Mouse (Mus musculus) liver, embryonic 14.5 days (tissue): ENCODE measurements around the gene Chn2. TPM values are rescaled to one million over a fixed set of nuclear protein-coding genes. Genes with fewer than 3 reads are reported as not detected.

Source experiments
- ATAC-seq: fragments of 200-750 bp; cut with Nextera tagmentation; 2 replicates; pipeline ENCODE4 v1.8.0; 2017; ENCODE audit warnings: moderate number of reproducible peaks, mild to moderate bottlenecking, moderate library complexity; ENCODE audit not compliant: insufficient read depth
- DNase-seq, 3 experiments: peaks; one replicate each; pipeline ENCODE4 v3.0.0-alpha.2; 2012 to 2013; ENCODE audit warnings: low read depth in 3 of 3, low spot score in 3 of 3
- H3K27ac ChIP-seq: fragments of 300-500 bp; sonication (generic); 2 replicates; pipeline ENCODE4 v1.5.1; 2014; ENCODE audit warnings: moderate library complexity, mild to moderate bottlenecking, control low read depth, inconsistent platforms
- H3K27me3 ChIP-seq: fragments of 300-500 bp; sonication (generic); 2 replicates; pipeline ENCODE4 v1.6.1; 2014; ENCODE audit warnings: mild to moderate bottlenecking, low read length, moderate library complexity; ENCODE audit not compliant: control insufficient read depth, insufficient read depth
- H3K36me3 ChIP-seq: fragments of 300-500 bp; sonication (generic); replicated peaks from 2 replicates; pipeline ENCODE4 v1.6.1; 2014; ENCODE audit warnings: low read depth; ENCODE audit not compliant: control insufficient read depth, insufficient read depth
- H3K4me1 ChIP-seq, 2 experiments: fragments of 200-500 bp in 1 of 2; fragments of 300-500 bp in 1 of 2; sonication (generic) in 1 of 2; replicated peaks; 2 replicates each; pipeline ENCODE4 v1.6.1; 2012 to 2014; ENCODE audit warnings: antibody characterized with exemption in 1 of 2, inconsistent platforms in 1 of 2, low read length in 1 of 2; ENCODE audit not compliant: control insufficient read depth in 2 of 2, insufficient read depth in 2 of 2
- H3K4me2 ChIP-seq: fragments of 300-500 bp; sonication (generic); 2 replicates; pipeline ENCODE4 v1.6.1; 2014; ENCODE audit warnings: low read depth, mild to moderate bottlenecking, control low read depth, moderate library complexity
- H3K4me3 ChIP-seq, 2 experiments: fragments of 200-500 bp in 1 of 2; fragments of 300-500 bp in 1 of 2; sonication (generic) in 1 of 2; 2 replicates each; pipeline ENCODE4 v1.5.1; 2012 to 2014; ENCODE audit warnings: low read depth in 2 of 2, low read length in 2 of 2, mild to moderate bottlenecking in 2 of 2, control low read depth in 1 of 2, inconsistent platforms in 1 of 2, moderate library complexity in 1 of 2; ENCODE audit not compliant: insufficient read depth in 1 of 2
- H3K9ac ChIP-seq: fragments of 300-500 bp; sonication (generic); replicated peaks from 2 replicates; pipeline ENCODE4 v1.6.1; 2014; ENCODE audit warnings: mild to moderate bottlenecking, control low read depth, moderate library complexity
- H3K9me3 ChIP-seq: fragments of 300-500 bp; sonication (generic); 2 replicates; pipeline ENCODE4 v1.6.1; 2016; ENCODE audit warnings: low read length, mixed read lengths; ENCODE audit not compliant: control insufficient read depth
- CTCF ChIP-seq: IDR thresholded peaks from 2 replicates; pipeline ENCODE4 v1.5.1; 2016; ENCODE audit warnings: antibody characterized with exemption, low read depth, control low read depth
- EP300 ChIP-seq: IDR thresholded peaks from 2 replicates; pipeline ENCODE4 v1.6.1; 2016; ENCODE audit warnings: antibody characterized with exemption, low read depth
- WGBS: fragments of 180-500 bp; shearing (Covaris S2); extraction: QIAGEN DNeasy Blood & Tissue Kit; methylation state at CpG from one replicate; pipeline ENCODE4 v1.1.7; 2014; ENCODE audit not compliant: insufficient replicate concordance; 5-methylcytosine and 5-hydroxymethylcytosine counted together
- polyA plus RNA-seq, 2 experiments: library from polyadenylated mRNA; depleted of rRNA in 1 of 2; stranded (reverse) in 1 of 2; unstranded in 1 of 2; fragments of >200 nt; fragmentation: Nextera tagmentation in 1 of 2; extraction: Ambion mirVana in 1 of 2; gene quantifications; 2 replicates each; pipeline versions ENCODE4 v1.2.1 to v1.2.3; 2012 to 2014

Gene Chn2
- polyA plus RNA-seq, 2 experiments = 1.7 to 4.3 TPM

DNA sequence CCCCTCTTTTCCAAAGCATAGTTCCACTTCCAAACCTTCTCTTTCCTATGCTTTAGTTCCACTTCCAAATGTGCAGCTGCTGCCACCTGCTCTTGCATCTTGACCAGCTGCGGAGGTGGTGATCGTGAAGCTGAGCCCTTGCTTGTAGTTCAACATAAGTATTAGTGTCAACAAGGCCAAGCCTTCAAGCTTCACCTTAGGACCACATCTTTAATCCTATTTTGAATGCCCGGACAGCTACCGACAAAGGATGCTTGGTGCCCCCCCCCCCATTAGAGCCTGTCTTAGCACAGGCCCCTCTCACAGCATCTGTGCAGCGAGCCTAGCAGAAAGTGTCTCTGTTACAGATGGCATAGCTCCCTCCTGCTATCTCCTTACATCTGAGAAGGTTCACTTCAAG, 238.5 kb downstream of the Chn2 start:
- H3K9me3 ChIP-seq = no peaks in the 10 kb centered on the region
- no peak overlapping the region for H3K4me3 ChIP-seq
- DNase-seq = no peak
- H3K9ac ChIP-seq = no peak overlapping the region
- H3K4me2 ChIP-seq = no peak overlapping the region
- no peaks in the 10 kb centered on the region for H3K27me3 ChIP-seq
- no peak overlapping the region for H3K27ac ChIP-seq
- H3K4me1 ChIP-seq = 0 out of 4 replicates have a peak, but pooled peaks cover 0 to 5% of the 10 kb centered on the region in 2 experiments
- 72% methylated on average over 5 of the region's 5 CpGs for WGBS
- no peak for ATAC-seq
- no peak for TF ChIP-seq EP300
- TF ChIP-seq CTCF = no peak
- H3K36me3 ChIP-seq = no peaks in the 10 kb centered on the region

DNA sequence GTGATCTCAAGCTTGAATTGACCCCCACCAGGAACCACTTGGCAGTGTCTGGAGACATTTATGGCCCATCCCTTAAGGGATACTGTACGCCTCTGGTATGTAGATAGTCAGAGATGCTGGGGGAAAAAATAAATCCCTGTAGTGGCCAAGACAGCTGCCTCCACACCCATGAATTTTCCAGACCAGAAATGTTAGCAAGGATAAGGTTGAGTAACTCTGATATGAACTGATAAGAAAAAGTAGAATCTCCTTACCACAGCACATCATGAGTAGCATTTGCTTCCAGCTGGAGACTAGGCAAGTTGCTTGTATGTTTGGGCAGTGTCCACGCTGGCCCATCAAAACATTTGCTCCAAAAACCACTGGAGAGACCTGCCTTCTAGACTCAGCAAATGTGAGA, 239.3 kb downstream of the Chn2 start:
- Histone ChIP-seq H3K4me2 (no peak overlapping the region), H3K9me3 (no peaks in the 10 kb centered on the region), H3K4me1 (0 out of 4 replicates have a peak, but pooled peaks cover 0 to 5% of the 10 kb centered on the region in 2 experiments), H3K36me3 (no peaks in the 10 kb centered on the region), H3K9ac (no peak overlapping the region), H3K27ac (no peak overlapping the region), H3K27me3 (no peaks in the 10 kb centered on the region), H3K4me3 (no peak overlapping the region)
- TF ChIP-seq CTCF (no peak), EP300 (no peak)
- DNase-seq (no peak), ATAC-seq (no peak)
- 60% methylated on average over 2 of the region's 2 CpGs for WGBS

- H3K36me3 ChIP-seq = no peaks in the 10 kb centered on the region
- TF ChIP-seq CTCF (no peak), EP300 (no peak)
- no peak overlapping the region for H3K4me3 ChIP-seq
- no peaks in the 10 kb centered on the region for H3K27me3 ChIP-seq
- H3K4me1 ChIP-seq = 0 out of 4 replicates have a peak, but pooled peaks cover 0 to 5% of the 10 kb centered on the region in 2 experiments
- no peak overlapping the region for H3K9ac ChIP-seq
- no peak overlapping the region for H3K4me2 ChIP-seq
- no peak for DNase-seq
- H3K27ac ChIP-seq = no peak overlapping the region
- H3K9me3 ChIP-seq = no peaks in the 10 kb centered on the region
- no peak for ATAC-seq
- WGBS = 49% methylated on average over 11 of the region's 11 CpGs
These were observed 240.0 kb downstream of the Chn2 start for GRCm38 (mm10) chr6:54279391-54279790.

DNA sequence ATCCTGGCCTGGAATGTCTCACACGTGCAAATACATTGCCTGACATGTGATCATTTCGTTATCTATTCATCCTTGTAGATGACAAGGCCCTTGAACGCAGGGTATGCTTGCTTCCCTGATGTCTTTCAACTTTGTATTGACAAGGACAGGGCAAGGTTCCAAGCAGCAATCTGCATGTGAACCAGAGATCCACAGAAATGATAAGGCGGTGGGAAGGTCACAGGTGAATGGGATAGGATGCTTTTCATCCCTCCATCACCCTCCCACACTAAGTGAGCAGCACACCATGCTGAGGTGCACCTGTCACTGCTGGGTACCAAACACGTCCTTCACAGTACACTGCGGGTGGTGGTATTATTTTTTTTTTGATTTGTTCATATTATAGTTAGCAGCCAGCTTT, 240.9 kb downstream of the Chn2 start:
- TF ChIP-seq CTCF = no peak
- no peak for TF ChIP-seq EP300
- ATAC-seq = no peak
- 57% methylated on average over 6 of the region's 6 CpGs for WGBS

GRCm38 (mm10) chr6:54283299-54283698, 243.9 kb downstream of the Chn2 start:
- no peak overlapping the region for H3K27ac ChIP-seq
- 0 out of 4 replicates have a peak, but pooled peaks cover 0 to 5% of the 10 kb centered on the region in 2 experiments for H3K4me1 ChIP-seq
- no peaks in the 10 kb centered on the region for H3K9me3 ChIP-seq
- H3K27me3 ChIP-seq = no peaks in the 10 kb centered on the region
- no peak overlapping the region for H3K4me2 ChIP-seq
- no peak for ATAC-seq
- 19% methylated on average over 1 of the region's 1 CpGs for WGBS
- H3K9ac ChIP-seq = no peak overlapping the region
- H3K36me3 ChIP-seq = no peaks in the 10 kb centered on the region
- DNase-seq = no peak
- no peak for TF ChIP-seq CTCF
- TF ChIP-seq EP300 = no peak
- no peak overlapping the region for H3K4me3 ChIP-seq

More for the DNA sequence above, 240.9 kb downstream of the Chn2 start:
- no peak overlapping the region for H3K9ac ChIP-seq
- H3K4me3 ChIP-seq = no peak overlapping the region
- no peak overlapping the region for H3K27ac ChIP-seq
- H3K27me3 ChIP-seq = no peaks in the 10 kb centered on the region
- no peaks in the 10 kb centered on the region for H3K9me3 ChIP-seq
- no peak for DNase-seq
- H3K4me2 ChIP-seq = no peak overlapping the region
- 0 out of 4 replicates have a peak, but pooled peaks cover 0 to 5% of the 10 kb centered on the region in 2 experiments for H3K4me1 ChIP-seq
- H3K36me3 ChIP-seq = no peaks in the 10 kb centered on the region
